ENCODE assay signal across 20 mouse cellular contexts in genomic region chr10:26491351-26491750, GRCm38 (mm10).
DNase-seq lines count a peak whose midpoint lies in the region; ATAC-seq and TF ChIP-seq lines count a peak whose summit lies in the region.
"Had no signal": no experiment of that assay in that cellular context is flagged by ENCODE, and none has a peak within 500 bp of the region (broad histone marks: within the 10 kb centered on the region; RNA-seq: fewer than 3 reads in every experiment).

No protein-coding gene starts in this region.

- intact Hi-C loops in heart, adult 2 months (cut with DNase I): loop anchor here (5.0 to 10.0 kb wide), 3 partner anchors 119 to 503 kb away; no protein-coding TSS in a partner anchor

- no peak for TF ChIP-seq EP300 in heart, adult 2 months (IDR thresholded peaks at IDR 0.05; ENCODE audit: insufficient read depth, low read depth, low read length)

- H3K9ac ChIP-seq in heart, adult 2 months (ENCODE audit: low read depth, low read length): no peak overlapping the region
- H3K9ac ChIP-seq: embryonic facial prominence, embryonic 13.5 days; embryonic facial prominence, embryonic 15.5 days; forebrain, embryonic 13.5 days had no signal

- H3K36me3 ChIP-seq in heart, adult 2 months (ENCODE audit: control insufficient read depth, insufficient read depth, low read length): no peaks in the 10 kb centered on the region
- H3K36me3 ChIP-seq: embryonic facial prominence, embryonic 13.5 days; embryonic facial prominence, embryonic 15.5 days had no signal

- no peaks in the 10 kb centered on the region for H3K27me3 ChIP-seq in heart, adult 2 months (ENCODE audit: control insufficient read depth, insufficient read depth, low read length)
- H3K27me3 ChIP-seq: embryonic facial prominence, embryonic 13.5 days; embryonic facial prominence, embryonic 15.5 days; forebrain, embryonic 13.5 days had no signal

- H3K4me1 ChIP-seq in embryonic fibroblast, embryonic 13.5 days (ENCODE audit: control insufficient read depth, insufficient read depth, low read length): no peaks in the 10 kb centered on the region
- no peaks in the 10 kb centered on the region for H3K4me1 ChIP-seq in heart, adult 2 months (ENCODE audit: control insufficient read depth, insufficient read depth, low read length)
- H3K4me1 ChIP-seq: forebrain, embryonic 13.5 days had no signal

- H3K4me3 ChIP-seq in embryonic fibroblast, embryonic 13.5 days (ENCODE audit: insufficient read depth, low read length): no peak overlapping the region
- H3K4me3 ChIP-seq in heart, adult 2 months: no peak overlapping the region
- H3K4me3 ChIP-seq: embryonic facial prominence, embryonic 13.5 days; embryonic facial prominence, embryonic 15.5 days; forebrain, embryonic 13.5 days had no signal

- 89% methylated on average over 5 of the region's 5 CpGs for WGBS in heart, adult 2 months

- TF ChIP-seq CTCF in embryonic fibroblast, embryonic 13.5 days (IDR thresholded peaks at IDR 0.05; ENCODE audit: borderline replicate concordance, insufficient read depth, low read length): no peak
- TF ChIP-seq CTCF in heart, adult 2 months (IDR thresholded peaks at IDR 0.05): no peak

- no peak for TF ChIP-seq POLR2A in embryonic fibroblast, embryonic 13.5 days (IDR thresholded peaks at IDR 0.05; ENCODE audit: low read depth, low read length)
- TF ChIP-seq POLR2A in heart, adult 2 months (IDR thresholded peaks at IDR 0.05; ENCODE audit: insufficient read depth, low read depth, low read length): no peak

- H3K79me2 ChIP-seq in heart, adult 2 months (replicated peaks; ENCODE audit: control insufficient read depth, insufficient read depth, low read length): no peaks in the 10 kb centered on the region

- ATAC-seq in frontal cortex, adult (ENCODE audit: low TSS enrichment): peak; percentile 83
- ATAC-seq: activated CD4-positive, CD25-positive, alpha-beta regulatory T cell, adult 4 months; forebrain, embryonic 13.5 days; forebrain, embryonic 16.5 days had no signal

- DNase-seq in frontal cortex, postnatal 25 days (ENCODE audit: low spot score in 2 of 2): no peak
- DNase-seq in brain, adult 2 months (ENCODE audit: low read depth, low spot score): peak; percentile 34
- DNase-seq in heart, adult 2 months: no peak
- no peak for DNase-seq in T-cell, adult 2 months (ENCODE audit: low spot score)
- DNase-seq: adrenal gland, adult 8-10 months; adrenal gland, postnatal 14 days; adrenal gland, postnatal 36 days; cerebellum, adult 11 months; cerebellum, adult 18-20 months; cerebellum, adult 8-10 months; cerebellum, adult 9-11 months; cerebellum, postnatal 14 days; cerebellum, postnatal 36 days had no signal

- peak overlapping the region; percentile 48; the same call in 1 of the 2 replicates for H3K27ac ChIP-seq in embryonic fibroblast, embryonic 13.5 days (ENCODE audit: insufficient read depth, low read length)
- H3K27ac ChIP-seq in heart, adult 2 months: no peak overlapping the region
- H3K27ac ChIP-seq: embryonic facial prominence, embryonic 13.5 days; embryonic facial prominence, embryonic 15.5 days; forebrain, embryonic 13.5 days had no signal
